Mouse (Mus musculus) mesoderm, embryonic 11.5 days (tissue): ENCODE data around the gene Gstm7.
"Not testable (repeated sequence)": the region's sequence is repeated elsewhere in the genome, so short reads cannot be mapped to it uniquely, and the experiment has no call there.

Experiments
- DNase-seq: peaks from one replicate; pipeline ENCODE4 v3.0.0-alpha.2; 2012; ENCODE audit warnings: low read depth, low spot score

Gene Gstm7

GRCm38 (mm10) chr3:107931670-107932069 is at the start of gene Gstm7:
Gene Gstm7 (minus strand): TSS chr3:107931817.
- peak; percentile 97 for DNase-seq

- DNase-seq = no peak
Measured at GRCm38 (mm10) chr3:107981261-107981660, 49.6 kb upstream of the Gstm7 start.

- DNase-seq = no peak
Measured at GRCm38 (mm10) chr3:107977691-107978090, 46.1 kb upstream of the Gstm7 start.

- no peak for DNase-seq
Measured at GRCm38 (mm10) chr3:107974237-107974636, 42.6 kb upstream of the Gstm7 start.

GRCm38 (mm10) chr3:107972070-107972469 is 40.5 kb upstream of the Gstm7 start:
- DNase-seq = no peak

- not testable (repeated sequence) for DNase-seq
Measured at GRCm38 (mm10) chr3:107971101-107971500, 39.5 kb upstream of the Gstm7 start.

- no peak for DNase-seq
Measured at GRCm38 (mm10) chr3:107968724-107969395, 37.2 kb upstream of the Gstm7 start, which contains the start of gene Gstm3. Gene Gstm3 (minus strand): TSS chr3:107969283.

- no peak for DNase-seq
Measured at GRCm38 (mm10) chr3:107966631-107967030, 35.0 kb upstream of the Gstm7 start.

- no peak for DNase-seq
Measured at GRCm38 (mm10) chr3:107965592-107965991, 34.0 kb upstream of the Gstm7 start.

- DNase-seq = no peak
Measured at GRCm38 (mm10) chr3:107964656-107965308, 33.2 kb upstream of the Gstm7 start.

- DNase-seq = no peak
Measured at GRCm38 (mm10) chr3:107964026-107964425, 32.4 kb upstream of the Gstm7 start.

GRCm38 (mm10) chr3:107955260-107955659 is 23.6 kb upstream of the Gstm7 start:
- DNase-seq = not testable (repeated sequence)

GRCm38 (mm10) chr3:107953906-107954305 is 22.3 kb upstream of the Gstm7 start:
- no peak for DNase-seq

- DNase-seq = peak; percentile 25
Measured at GRCm38 (mm10) chr3:107953328-107953755, 21.7 kb upstream of the Gstm7 start.

GRCm38 (mm10) chr3:107950531-107950930 is 18.9 kb upstream of the Gstm7 start:
- DNase-seq = no peak

- not testable (repeated sequence) for DNase-seq
Measured at GRCm38 (mm10) chr3:107949461-107949860, 17.8 kb upstream of the Gstm7 start.

- no peak for DNase-seq
Measured at GRCm38 (mm10) chr3:107945729-107946128, 14.1 kb upstream of the Gstm7 start.

- DNase-seq = peak; percentile 12
Measured at GRCm38 (mm10) chr3:107943239-107943990, 11.8 kb upstream of the Gstm7 start, which contains the start of gene Gstm6. Gene Gstm6 (minus strand): TSS chr3:107943749.

- no peak for DNase-seq
Measured at GRCm38 (mm10) chr3:107941261-107941660, 9.6 kb upstream of the Gstm7 start.

- DNase-seq = no peak
Measured at GRCm38 (mm10) chr3:107940524-107940923, 8.9 kb upstream of the Gstm7 start.

- DNase-seq = no peak
Measured at GRCm38 (mm10) chr3:107939830-107940229, 8.2 kb upstream of the Gstm7 start.

GRCm38 (mm10) chr3:107939403-107939802 is 7.8 kb upstream of the Gstm7 start:
- DNase-seq = peak; percentile 59
